Comparison of ENCODE assay signal across 8 mouse cellular contexts in the genomic region with DNA sequence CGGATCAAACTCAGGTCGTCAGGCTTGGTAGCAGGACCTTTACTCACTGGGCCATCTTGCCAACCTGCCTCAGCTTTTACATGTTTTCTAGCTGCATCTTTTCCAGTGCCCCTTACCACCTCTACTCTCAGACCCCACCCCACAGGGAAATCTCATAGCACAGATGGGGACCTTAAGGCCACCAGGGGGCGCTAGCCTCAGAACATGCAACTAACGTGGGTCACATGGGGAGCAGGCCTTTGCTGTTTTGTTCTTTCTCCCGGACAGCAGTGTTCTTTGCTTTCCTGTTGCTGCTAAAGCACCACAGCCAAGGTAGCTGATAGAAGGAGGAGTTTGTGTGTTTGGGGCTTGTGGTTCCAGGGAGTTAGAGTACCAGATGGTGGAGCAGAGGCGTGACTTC. TPM values are rescaled to one million over a fixed set of nuclear protein-coding genes. Genes with fewer than 3 reads are reported as not detected.
DNase-seq lines count a peak whose midpoint lies in the region; ATAC-seq and TF ChIP-seq lines count a peak whose summit lies in the region.

No protein-coding gene starts in this region.

- no peak for TF ChIP-seq POLR2A in embryonic fibroblast, embryonic 13.5 days (IDR thresholded peaks at IDR 0.05; ENCODE audit: low read depth, low read length)

- intact Hi-C loops in left cerebral cortex, postnatal 14 days (cut with DNase I): no loop called here

- H3K4me3 ChIP-seq in ES-E14 (ENCODE audit: insufficient read depth in 1 of 2, low read depth in 1 of 2, low read length in 2 of 2, poor library complexity in 1 of 2, severe bottlenecking in 1 of 2): no peak overlapping the region
- H3K4me3 ChIP-seq in embryonic fibroblast, embryonic 13.5 days (ENCODE audit: insufficient read depth, low read length): no peak overlapping the region
- H3K4me3 ChIP-seq in liver, embryonic 13.5 days (replicated peaks): no peak overlapping the region

- TF ChIP-seq CTCF in embryonic fibroblast, embryonic 13.5 days (IDR thresholded peaks at IDR 0.05; ENCODE audit: borderline replicate concordance, insufficient read depth, low read length): peak; percentile 26; the same call in 1 of the 2 replicates

- peak; percentile 17 to 26 for DNase-seq in left cerebral cortex, postnatal 14 days (ENCODE audit: low spot score in 2 of 2)
- DNase-seq in left cerebral cortex, adult 8-10 months (ENCODE audit: low spot score in 2 of 2): no peak
- DNase-seq in ES-E14 (ENCODE audit: low read depth, low spot score): peak; percentile 78
- peak; percentile 60 to 76 for DNase-seq in adrenal gland, postnatal 36 days
- DNase-seq in liver, embryonic 13.5 days: peak; percentile 50
- DNase-seq in skeletal muscle tissue, adult 2 months (ENCODE audit: low read depth, low spot score): peak; percentile 18
- no peak for DNase-seq in left cerebral cortex, adult 9 months (ENCODE audit: low spot score in 2 of 2)

- no peak overlapping the region for H3K27ac ChIP-seq in ES-E14 (ENCODE audit: insufficient read depth, low read depth, low read length, poor library complexity, severe bottlenecking)
- H3K27ac ChIP-seq in embryonic fibroblast, embryonic 13.5 days (ENCODE audit: insufficient read depth, low read length): no peak overlapping the region
- H3K27ac ChIP-seq in liver, embryonic 13.5 days: no peak overlapping the region

- no peaks in the 10 kb centered on the region; the same call in 1 of the 2 replicates for H3K36me3 ChIP-seq in ES-E14 (ENCODE audit: control insufficient read depth, insufficient read depth, low read length, poor library complexity, severe bottlenecking)
- 0 out of 2 replicates have a peak, but pooled peaks cover 9% of the 10 kb centered on the region for H3K36me3 ChIP-seq in liver, embryonic 13.5 days

- no peak overlapping the region for H3K9ac ChIP-seq in ES-E14 (ENCODE audit: insufficient read depth, low read depth, low read length, poor library complexity, severe bottlenecking)
- H3K9ac ChIP-seq in liver, embryonic 13.5 days: no peak overlapping the region

- no peaks in the 10 kb centered on the region for H3K27me3 ChIP-seq in liver, embryonic 13.5 days

- 55% methylated on average over 6 of the region's 6 CpGs for WGBS in liver, embryonic 13.5 days (ENCODE audit: insufficient replicate concordance)

- H3K4me1 ChIP-seq in ES-E14 (ENCODE audit: control insufficient read depth in 2 of 2, insufficient read depth in 2 of 2, low read length in 2 of 2, poor library complexity in 1 of 2): no peaks in the 10 kb centered on the region; a peak in 1 of 4 replicates
- no peaks in the 10 kb centered on the region for H3K4me1 ChIP-seq in embryonic fibroblast, embryonic 13.5 days (ENCODE audit: control insufficient read depth, insufficient read depth, low read length)
- H3K4me1 ChIP-seq in liver, embryonic 13.5 days (replicated peaks): no peaks in the 10 kb centered on the region

- no peaks in the 10 kb centered on the region for H3K9me3 ChIP-seq in ES-E14 (ENCODE audit: control insufficient read depth, insufficient read depth, low read depth, low read length)
- no peaks in the 10 kb centered on the region for H3K9me3 ChIP-seq in liver, embryonic 13.5 days (replicated peaks)

- H3K4me2 ChIP-seq in liver, embryonic 13.5 days: no peak overlapping the region

- no peak for ATAC-seq in liver, embryonic 13.5 days (ENCODE audit: low read depth)

- in situ Hi-C loops in ES-E14 (cut with MboI; ENCODE audit: low sequenced_read_pairs in 2 of 2, unreplicated experiment in 2 of 2): no loop called here

TF ChIP-seq in ES-E14, 5 proteins besides CTCF, POLR2A, EP300 and RAD21:
- TF ChIP-seq MAFK (IDR thresholded peaks at IDR 0.05; ENCODE audit: insufficient read depth, low read depth, low read length): no peak
- no peak for TF ChIP-seq CHD2 (IDR thresholded peaks at IDR 0.05; ENCODE audit: low read depth, low read length)
- TF ChIP-seq ZNF384 (IDR thresholded peaks at IDR 0.05; ENCODE audit: low read depth, low read length): no peak

RNA-seq across cellular contexts. Expression of a gene that starts 23.3 kb away (rescaled TPM):
- total RNA-seq in left cerebral cortex, postnatal 14 days (2021): 1 to 10 TPM; 2.7 to 3.8 TPM
- total RNA-seq in left cerebral cortex, adult 8-10 months (2022): 1 to 10 TPM; 7.1 to 8.6 (median 7.6) TPM
- total RNA-seq in ES-E14 (2012; rRNA removed): 1.7 and 1.8 TPM in 2 replicates
- 10 to 100 TPM; 32.6 to 39.3 TPM for total RNA-seq in adrenal gland, postnatal 36 days (2021)
- polyA plus RNA-seq in embryonic fibroblast, embryonic 13.5 days (2011; ENCODE audit: insufficient read length, low read depth, missing spikeins): 16.8 and 20.5 TPM in 2 replicates
- 1.5 and 2.0 TPM in 2 replicates for polyA plus RNA-seq in liver, embryonic 13.5 days (2015; fragmentation: Nextera tagmentation; extraction: Ambion mirVana)

RNA-seq across cellular contexts. Expression of a gene that starts 23.5 kb away (rescaled TPM):
- 1 to 10 TPM; 2.4 to 3.3 TPM for total RNA-seq in left cerebral cortex, postnatal 14 days (2021)
- total RNA-seq in left cerebral cortex, adult 8-10 months (2022): 1 to 10 TPM; 2.1 to 3.7 (median 3.2) TPM
- total RNA-seq in ES-E14 (2012; rRNA removed): 4.5 and 6.9 TPM in 2 replicates
- total RNA-seq in adrenal gland, postnatal 36 days (2021): 1 to 10 TPM; 7.3 to 9.0 TPM
- polyA plus RNA-seq in embryonic fibroblast, embryonic 13.5 days (2011; ENCODE audit: insufficient read length, low read depth, missing spikeins): 11.7 and 12.1 TPM in 2 replicates
- polyA plus RNA-seq in liver, embryonic 13.5 days (2015; fragmentation: Nextera tagmentation; extraction: Ambion mirVana): 4.1 and 5.3 TPM in 2 replicates

Comparison
In these comparisons a context has a peak if more than half of its experiments do, and no peak if none do; other contexts are left out.
1. DNase-seq: peak in left cerebral cortex, postnatal 14 days (2 of 2), ES-E14 (single experiment), adrenal gland, postnatal 36 days (2 of 2), liver, embryonic 13.5 days (single experiment) and skeletal muscle tissue, adult 2 months (single experiment); none in left cerebral cortex, adult 8-10 months (0 of 2) and left cerebral cortex, adult 9 months (0 of 2).